Mouse (Mus musculus) megakaryocyte, embryonic 14.5 days (primary cell): ENCODE results near the gene Psap.

Experiments used
- FLI1 ChIP-seq: IDR thresholded peaks from 2 replicates; pipeline ENCODE4 v1.6.1; 2012; ENCODE audit warnings: low read length, inconsistent platforms, mixed read lengths
- GATA1 ChIP-seq: IDR thresholded peaks from 3 replicates; pipeline ENCODE4 v1.6.1; 2012; ENCODE audit warnings: mixed read lengths, low read length, inconsistent platforms, borderline replicate concordance

DNA sequence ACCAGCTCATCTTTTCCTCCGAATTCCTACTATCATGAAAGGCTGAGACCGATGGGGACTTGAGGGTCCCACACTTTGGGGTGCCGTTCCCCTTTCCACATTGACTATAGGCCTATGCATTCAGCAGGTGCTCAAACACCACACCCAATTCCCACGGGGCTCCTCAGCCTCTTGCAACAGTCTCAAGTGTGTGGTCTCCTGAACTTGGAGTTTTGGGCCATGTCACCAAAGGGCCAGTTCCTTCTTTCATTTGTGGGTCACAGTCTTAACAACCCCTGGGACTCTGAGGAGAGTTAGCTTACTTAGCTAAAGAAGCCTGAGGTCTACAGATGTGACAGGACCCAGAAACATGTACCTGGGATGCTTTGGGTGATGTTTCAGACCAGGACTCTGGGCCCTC is 38.7 kb downstream of the Psap start:
- TF ChIP-seq GATA1: no peak
- TF ChIP-seq FLI1: no peak
